Mouse (Mus musculus) embryonic fibroblast, embryonic 13.5 days (primary cell): ENCODE measurements at regions not wholly inside any gene's neighbourhood (a gene's known extent, or its start where the extent isn't known, plus 50 kb on each side); places are given as distances from the start of the nearest gene placed in this dataset.

Experiments
- CTCF ChIP-seq: IDR thresholded peaks from 2 replicates; pipeline ENCODE4 v1.5.1; 2011; ENCODE audit warnings: mild to moderate bottlenecking, control low read depth, low read length, moderate library complexity, borderline replicate concordance; ENCODE audit not compliant: insufficient read depth
- POLR2A ChIP-seq: IDR thresholded peaks from 2 replicates; pipeline ENCODE4 v1.6.1; 2011; ENCODE audit warnings: low read depth, mild to moderate bottlenecking, control low read depth, low read length, moderate library complexity

- TF ChIP-seq CTCF (no peak), POLR2A (no peak)
Observed at GRCm38 (mm10) chr1:47164417-47164816, 271.8 kb upstream of the Slc39a10 start.
